ENCODE assay signal across 22 mouse cellular contexts in genomic region chr17:65725814-65726213, GRCm38 (mm10). TPM values are rescaled to one million over a fixed set of nuclear protein-coding genes. Genes with fewer than 3 reads are reported as not detected.
DNase-seq lines count a peak whose midpoint lies in the region; ATAC-seq and TF ChIP-seq lines count a peak whose summit lies in the region.
"Had no signal": no experiment of that assay in that cellular context is flagged by ENCODE, and none has a peak within 500 bp of the region (broad histone marks: within the 10 kb centered on the region; RNA-seq: fewer than 3 reads in every experiment).

No protein-coding gene starts in this region.

- H3K4me3 ChIP-seq in hindbrain, embryonic 13.5 days = no peak overlapping the region
- no peak overlapping the region for H3K4me3 ChIP-seq in hindbrain, embryonic 16.5 days (ENCODE audit: low read length)
- H3K4me3 ChIP-seq in midbrain, embryonic 10.5 days = no peak overlapping the region
- H3K4me3 ChIP-seq in midbrain, embryonic 16.5 days (ENCODE audit: low read depth, low read length) = no peak overlapping the region
- H3K4me3 ChIP-seq in ES-Bruce4 (ENCODE audit: low read depth, low read length) = no peak overlapping the region
- H3K4me3 ChIP-seq in brown adipose tissue, adult 24 weeks (ENCODE audit: insufficient read depth, low read depth, low read length) = no peak overlapping the region
- H3K4me3 ChIP-seq: embryonic facial prominence, embryonic 15.5 days; hindbrain, embryonic 15.5 days; kidney, embryonic 15.5 days; midbrain, embryonic 15.5 days; stomach, embryonic 15.5 days had no signal

- no peak for ATAC-seq in hindbrain, embryonic 13.5 days (ENCODE audit: low FRiP score)
- ATAC-seq in hindbrain, embryonic 16.5 days = no peak
- no peak for ATAC-seq in midbrain, embryonic 16.5 days
- ATAC-seq: forebrain, embryonic 16.5 days; midbrain, embryonic 15.5 days had no signal

- peaks cover 6% of the 10 kb centered on the region; the same call in 1 of the 2 replicates for H3K4me1 ChIP-seq in hindbrain, embryonic 13.5 days (replicated peaks)
- no peaks in the 10 kb centered on the region for H3K4me1 ChIP-seq in hindbrain, embryonic 16.5 days (ENCODE audit: control insufficient read depth, insufficient read depth, low read depth, low read length)
- H3K4me1 ChIP-seq in midbrain, embryonic 10.5 days = peaks cover 10% of the 10 kb centered on the region
- H3K4me1 ChIP-seq in midbrain, embryonic 16.5 days (ENCODE audit: control insufficient read depth, insufficient read depth, low read length) = no peaks in the 10 kb centered on the region
- no peaks in the 10 kb centered on the region for H3K4me1 ChIP-seq in ES-Bruce4 (ENCODE audit: control insufficient read depth, insufficient read depth, low read length)
- H3K4me1 ChIP-seq in brown adipose tissue, adult 24 weeks (ENCODE audit: control insufficient read depth, insufficient read depth, insufficient read length, low read length) = peaks cover 29% of the 10 kb centered on the region
- H3K4me1 ChIP-seq: kidney, embryonic 15.5 days; stomach, embryonic 15.5 days had no signal

- H3K36me3 ChIP-seq in hindbrain, embryonic 13.5 days = peaks cover 12% of the 10 kb centered on the region
- no peaks in the 10 kb centered on the region for H3K36me3 ChIP-seq in hindbrain, embryonic 16.5 days (ENCODE audit: control insufficient read depth, insufficient read depth, low read length)
- H3K36me3 ChIP-seq in midbrain, embryonic 10.5 days = peaks cover 7% of the 10 kb centered on the region
- no peaks in the 10 kb centered on the region for H3K36me3 ChIP-seq in midbrain, embryonic 16.5 days (ENCODE audit: control insufficient read depth, insufficient read depth, low read length)
- H3K36me3 ChIP-seq in ES-Bruce4 (ENCODE audit: control insufficient read depth, insufficient read depth, low read length, poor library complexity, severe bottlenecking) = no peaks in the 10 kb centered on the region
- H3K36me3 ChIP-seq: embryonic facial prominence, embryonic 15.5 days; hindbrain, embryonic 15.5 days; kidney, embryonic 15.5 days; midbrain, embryonic 15.5 days; stomach, embryonic 15.5 days had no signal

- TF ChIP-seq CTCF in ES-Bruce4 (IDR thresholded peaks at IDR 0.05; ENCODE audit: low read depth, low read length) = no peak

- H3K27me3 ChIP-seq in hindbrain, embryonic 13.5 days = no peaks in the 10 kb centered on the region
- H3K27me3 ChIP-seq in hindbrain, embryonic 16.5 days (replicated peaks; ENCODE audit: control insufficient read depth, insufficient read depth, low read length) = no peaks in the 10 kb centered on the region
- H3K27me3 ChIP-seq in midbrain, embryonic 10.5 days (ENCODE audit: low read depth, poor library complexity, severe bottlenecking) = no peaks in the 10 kb centered on the region
- H3K27me3 ChIP-seq in midbrain, embryonic 16.5 days (ENCODE audit: control insufficient read depth, insufficient read depth, low read depth, low read length) = no peaks in the 10 kb centered on the region
- no peaks in the 10 kb centered on the region for H3K27me3 ChIP-seq in ES-Bruce4 (ENCODE audit: control insufficient read depth, insufficient read depth, low read length, poor library complexity, severe bottlenecking)
- H3K27me3 ChIP-seq: embryonic facial prominence, embryonic 15.5 days; hindbrain, embryonic 15.5 days; kidney, embryonic 15.5 days; midbrain, embryonic 15.5 days; stomach, embryonic 15.5 days had no signal

- H3K4me2 ChIP-seq in hindbrain, embryonic 13.5 days = no peak overlapping the region
- no peak overlapping the region for H3K4me2 ChIP-seq in hindbrain, embryonic 16.5 days (ENCODE audit: low read length)
- H3K4me2 ChIP-seq in midbrain, embryonic 16.5 days (ENCODE audit: low read length) = no peak overlapping the region
- H3K4me2 ChIP-seq: embryonic facial prominence, embryonic 15.5 days; heart, embryonic 11.5 days; hindbrain, embryonic 15.5 days; kidney, embryonic 15.5 days; midbrain, embryonic 15.5 days; stomach, embryonic 15.5 days had no signal

- DNase-seq in midbrain, embryonic 10.5 days (ENCODE audit: low spot score) = no peak
- DNase-seq in right cerebral cortex, postnatal 36 days (ENCODE audit: low spot score in 2 of 2) = no peak
- no peak for DNase-seq in urinary bladder, adult 2 months (ENCODE audit: low spot score)
- DNase-seq: cerebellum, adult 9-10 months; gastrocnemius, postnatal 10 days; heart, postnatal 10 days; kidney, adult 11 months; lung, adult 2 months; lung, postnatal 14 days; right cerebral cortex, adult 18-20 months had no signal

- 0 out of 2 replicates have a peak overlapping the region, but pooled peaks have one; percentile 18 for H3K27ac ChIP-seq in hindbrain, embryonic 13.5 days
- H3K27ac ChIP-seq in hindbrain, embryonic 16.5 days (ENCODE audit: low read depth, low read length) = no peak overlapping the region
- H3K27ac ChIP-seq in midbrain, embryonic 10.5 days (replicated peaks) = peak overlapping the region; percentile 55; the same call in 1 of the 2 replicates
- no peak overlapping the region for H3K27ac ChIP-seq in midbrain, embryonic 16.5 days (ENCODE audit: low read length)
- peak overlapping the region; percentile 96 for H3K27ac ChIP-seq in ES-Bruce4 (ENCODE audit: insufficient read depth, low read length)
- peak overlapping the region; percentile 48; the same call in 1 of the 2 replicates for H3K27ac ChIP-seq in brown adipose tissue, adult 24 weeks (replicated peaks; ENCODE audit: low read depth, low read length)
- H3K27ac ChIP-seq: embryonic facial prominence, embryonic 15.5 days; kidney, embryonic 15.5 days; midbrain, embryonic 15.5 days; stomach, embryonic 15.5 days had no signal

- no peaks in the 10 kb centered on the region for H3K9me3 ChIP-seq in hindbrain, embryonic 13.5 days
- H3K9me3 ChIP-seq in hindbrain, embryonic 16.5 days (ENCODE audit: control insufficient read depth, low read length) = no peaks in the 10 kb centered on the region
- H3K9me3 ChIP-seq in midbrain, embryonic 10.5 days (replicated peaks) = 0 out of 2 replicates have a peak, but pooled peaks cover 4% of the 10 kb centered on the region
- H3K9me3 ChIP-seq in midbrain, embryonic 16.5 days (replicated peaks; ENCODE audit: control insufficient read depth, low read length, poor library complexity, severe bottlenecking) = no peaks in the 10 kb centered on the region
- no peaks in the 10 kb centered on the region for H3K9me3 ChIP-seq in ES-Bruce4 (replicated peaks; ENCODE audit: control insufficient read depth, insufficient read depth, low read length, poor library complexity, severe bottlenecking)
- H3K9me3 ChIP-seq: embryonic facial prominence, embryonic 15.5 days; hindbrain, embryonic 15.5 days; kidney, embryonic 15.5 days; midbrain, embryonic 15.5 days; stomach, embryonic 15.5 days had no signal

- TF ChIP-seq EP300 in ES-Bruce4 (IDR thresholded peaks at IDR 0.05; ENCODE audit: insufficient read depth, low read depth, low read length) = peak; percentile 72; the same call in 1 of the 2 replicates

- no peak overlapping the region for H3K9ac ChIP-seq in hindbrain, embryonic 13.5 days
- H3K9ac ChIP-seq in hindbrain, embryonic 16.5 days (ENCODE audit: low read depth, low read length) = no peak overlapping the region
- H3K9ac ChIP-seq in midbrain, embryonic 16.5 days (ENCODE audit: low read depth, low read length) = no peak overlapping the region
- H3K9ac ChIP-seq in ES-Bruce4 (ENCODE audit: low read depth, poor library complexity, severe bottlenecking) = no peak overlapping the region
- H3K9ac ChIP-seq: embryonic facial prominence, embryonic 15.5 days; hindbrain, embryonic 15.5 days; kidney, embryonic 15.5 days; midbrain, embryonic 15.5 days; stomach, embryonic 15.5 days had no signal

- TF ChIP-seq POLR2A in ES-Bruce4 (IDR thresholded peaks at IDR 0.05; ENCODE audit: insufficient read depth, low read length) = no peak

- WGBS in hindbrain, embryonic 13.5 days = 55% methylated on average over 2 of the region's 2 CpGs
- 39% methylated on average over 2 of the region's 2 CpGs for WGBS in hindbrain, embryonic 16.5 days
- 65% methylated on average over 2 of the region's 2 CpGs for WGBS in midbrain, embryonic 10.5 days
- WGBS in midbrain, embryonic 16.5 days = 62% methylated on average over 2 of the region's 2 CpGs

RNA-seq across cellular contexts. Expression of gene Rab31, which starts 46.7 kb away (rescaled TPM):
- polyA plus RNA-seq in hindbrain, embryonic 13.5 days (2015; fragmentation: Nextera tagmentation; extraction: Ambion mirVana) = 73.0 and 74.0 TPM in 2 replicates
- polyA plus RNA-seq in hindbrain, embryonic 16.5 days (2015; fragmentation: Nextera tagmentation; extraction: Ambion mirVana) = 70.0 and 73.8 TPM in 2 replicates
- 62.5 and 67.3 TPM in 2 replicates for polyA plus RNA-seq in midbrain, embryonic 10.5 days (2016; fragmentation: Nextera tagmentation; extraction: Ambion mirVana)
- 79.4 and 86.0 TPM in 2 replicates for polyA plus RNA-seq in midbrain, embryonic 16.5 days (2015; fragmentation: Nextera tagmentation; extraction: Ambion mirVana)
- 18.7 and 19.4 TPM in 2 replicates for polyA plus RNA-seq in ES-Bruce4 (2011; ENCODE audit: insufficient read depth, insufficient read length, low read depth, missing spikeins)
- 3.9 and 5.4 TPM in 2 replicates for polyA plus RNA-seq in brown adipose tissue, adult 24 weeks (2012; ENCODE audit: insufficient read depth, insufficient read length, missing spikeins)
- polyA plus RNA-seq in urinary bladder, adult 2 months (2012; rRNA removed) = 34.2 and 35.0 TPM in 2 replicates

RNA-seq across cellular contexts. Expression of gene Ppp4r1, which starts 56.6 kb away (rescaled TPM):
- polyA plus RNA-seq in hindbrain, embryonic 13.5 days (2015; fragmentation: Nextera tagmentation; extraction: Ambion mirVana) = 44.7 and 47.3 TPM in 2 replicates
- polyA plus RNA-seq in hindbrain, embryonic 16.5 days (2015; fragmentation: Nextera tagmentation; extraction: Ambion mirVana) = 37.1 and 41.3 TPM in 2 replicates
- polyA plus RNA-seq in midbrain, embryonic 10.5 days (2016; fragmentation: Nextera tagmentation; extraction: Ambion mirVana) = 58.2 and 60.7 TPM in 2 replicates
- 41.5 and 45.2 TPM in 2 replicates for polyA plus RNA-seq in midbrain, embryonic 16.5 days (2015; fragmentation: Nextera tagmentation; extraction: Ambion mirVana)
- 48.4 and 56.7 TPM in 2 replicates for polyA plus RNA-seq in ES-Bruce4 (2011; ENCODE audit: insufficient read depth, insufficient read length, low read depth, missing spikeins)
- polyA plus RNA-seq in brown adipose tissue, adult 24 weeks (2012; ENCODE audit: insufficient read depth, insufficient read length, missing spikeins) = 13.9 and 14.4 TPM in 2 replicates
- 37.1 and 37.8 TPM in 2 replicates for polyA plus RNA-seq in urinary bladder, adult 2 months (2012; rRNA removed)

Comparison
In these comparisons a context has a peak if more than half of its experiments do, and no peak if none do; other contexts are left out.
1. H3K27ac ChIP-seq: peak in hindbrain, embryonic 13.5 days (single experiment), midbrain, embryonic 10.5 days (single experiment), ES-Bruce4 (single experiment) and brown adipose tissue, adult 24 weeks (single experiment); none in hindbrain, embryonic 16.5 days (single experiment) and midbrain, embryonic 16.5 days (single experiment).